Mouse (Mus musculus): ENCODE measurements around the gene Ndufs4. TPM values are rescaled to one million over a fixed set of nuclear protein-coding genes. Genes with fewer than 3 reads are reported as not detected.
A peak's percentile ranks its signal among the peaks of the same experiment; 100 is the strongest.

The Ndufs4 gene
- total RNA-seq (2021): 100 to 1,000 TPM; 169 to 170 TPM

DNA sequence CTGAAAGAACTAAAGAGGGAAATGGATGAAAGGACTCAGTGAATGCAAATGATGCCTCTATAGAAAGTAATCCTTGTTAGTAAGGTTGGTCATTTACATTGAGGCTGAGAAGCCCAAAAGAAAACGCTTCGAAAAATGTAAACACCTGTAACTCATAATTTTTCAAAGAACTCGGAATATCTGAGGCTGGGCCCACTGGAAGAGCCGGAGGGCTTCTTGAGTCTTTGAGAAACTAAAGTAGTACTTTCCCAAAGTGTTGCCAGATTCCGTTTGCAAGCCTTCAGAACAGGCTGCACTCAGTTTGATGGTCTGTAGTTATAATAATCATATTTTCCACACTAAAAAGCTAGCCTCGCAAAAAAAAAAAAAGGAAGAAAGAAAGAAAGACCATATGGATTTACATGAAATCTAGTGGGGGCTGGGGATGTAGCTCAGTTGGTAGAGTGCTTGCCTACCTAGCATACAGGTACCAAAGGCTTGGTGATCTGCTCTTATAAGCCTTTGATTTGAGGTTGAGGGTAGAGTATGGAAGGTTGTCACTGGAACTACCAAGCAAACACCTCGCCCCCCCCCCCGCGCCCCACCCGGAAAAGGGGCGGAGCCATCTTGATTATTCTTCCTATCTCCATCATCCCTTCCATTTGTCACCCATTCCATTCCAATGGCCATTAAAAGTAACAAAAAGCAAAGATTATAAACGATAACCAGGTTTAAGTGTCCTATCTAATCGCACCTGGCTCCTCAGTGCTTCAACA lies at the start of gene Ndufs4:
TSS of gene Ndufs4 (minus strand) at position 48 of the 755 bp plus-strand sequence.
- intact Hi-C loops (cut with DNase I): no loop called here

DNA sequence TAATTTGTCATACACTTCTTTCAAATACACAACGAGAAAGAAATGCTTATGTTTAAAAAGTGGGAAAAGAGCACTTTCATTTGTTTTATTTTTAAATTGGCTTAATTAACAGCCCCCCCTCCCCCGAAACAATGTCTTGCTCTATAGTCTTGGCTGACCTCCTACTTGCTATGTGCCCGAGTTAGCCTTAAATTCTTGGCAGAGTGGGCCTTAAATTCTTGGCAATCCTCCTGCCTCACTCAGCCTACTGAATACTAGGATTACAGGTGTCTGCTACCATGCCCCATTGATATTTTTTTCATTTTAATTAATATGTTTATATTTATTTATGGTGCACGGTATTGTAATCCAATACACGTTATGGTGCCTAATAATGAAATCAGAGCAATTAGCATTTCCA lies 44.4 kb upstream of the Ndufs4 start:
- intact Hi-C loops (cut with DNase I): no loop called here
- no peak for DNase-seq

More for the DNA sequence above, at the start of gene Ndufs4:
- DNase-seq: no peak

DNA sequence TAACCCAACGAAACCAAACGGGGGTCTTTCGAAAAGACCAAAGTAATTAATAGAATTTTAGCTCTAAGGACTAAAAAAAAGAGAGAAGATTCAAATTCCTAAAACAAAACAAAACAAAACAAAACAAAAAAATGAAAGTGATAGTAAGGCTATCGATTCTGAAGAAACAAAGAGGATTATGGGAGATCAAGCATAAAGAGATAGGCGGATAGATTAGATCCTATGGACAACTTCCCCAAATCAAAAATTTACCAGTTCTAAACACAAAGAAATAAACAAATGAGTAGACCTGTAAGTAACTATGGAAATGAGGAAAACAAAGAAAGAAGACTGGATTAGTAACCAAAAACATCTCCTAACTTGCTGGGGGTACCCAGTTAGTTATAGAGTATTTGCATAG lies 37.2 kb upstream of the Ndufs4 start:
- DNase-seq: no peak
- intact Hi-C loops (cut with DNase I): no loop called here

DNA sequence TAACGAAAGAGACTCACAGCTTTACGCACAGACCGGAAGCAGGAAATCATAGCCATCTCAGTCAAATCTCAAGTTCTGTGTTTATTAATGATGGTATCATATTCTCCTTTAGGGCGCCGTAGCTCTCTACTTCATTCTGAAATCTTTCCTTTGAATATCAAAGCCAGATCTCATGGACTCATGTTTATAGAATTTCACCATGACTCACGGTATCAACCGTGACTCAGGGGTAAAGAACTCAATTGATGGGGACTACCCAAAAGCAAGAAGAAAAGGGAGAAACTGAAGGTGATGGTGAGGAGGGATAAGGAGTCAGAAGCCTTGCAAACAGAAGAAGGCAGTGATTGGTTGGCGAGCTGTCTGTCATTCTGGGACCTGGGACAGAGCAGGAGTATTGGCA lies 32.2 kb upstream of the Ndufs4 start:
- intact Hi-C loops (cut with DNase I): no loop called here
- no peak for DNase-seq

DNA sequence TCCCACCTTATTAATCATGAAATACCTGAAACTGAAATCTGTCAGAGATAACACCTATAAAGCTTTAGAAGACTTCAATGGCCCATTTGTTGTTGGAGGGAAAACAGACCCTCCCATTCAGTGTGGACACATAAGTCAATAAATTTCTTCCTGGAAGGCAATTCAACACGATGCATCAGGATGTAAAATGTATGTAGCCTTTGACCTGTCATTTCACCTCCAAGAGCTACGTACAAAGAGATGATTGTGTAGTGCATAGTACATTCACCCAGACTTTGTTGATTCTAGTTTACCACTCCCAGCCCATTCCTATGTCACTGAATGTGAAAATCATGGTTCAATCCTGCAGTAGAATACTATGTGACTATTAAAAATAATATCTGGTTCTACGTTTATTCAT lies 31.3 kb upstream of the Ndufs4 start:
- no peak for DNase-seq
- intact Hi-C loops (cut with DNase I): no loop called here

DNA sequence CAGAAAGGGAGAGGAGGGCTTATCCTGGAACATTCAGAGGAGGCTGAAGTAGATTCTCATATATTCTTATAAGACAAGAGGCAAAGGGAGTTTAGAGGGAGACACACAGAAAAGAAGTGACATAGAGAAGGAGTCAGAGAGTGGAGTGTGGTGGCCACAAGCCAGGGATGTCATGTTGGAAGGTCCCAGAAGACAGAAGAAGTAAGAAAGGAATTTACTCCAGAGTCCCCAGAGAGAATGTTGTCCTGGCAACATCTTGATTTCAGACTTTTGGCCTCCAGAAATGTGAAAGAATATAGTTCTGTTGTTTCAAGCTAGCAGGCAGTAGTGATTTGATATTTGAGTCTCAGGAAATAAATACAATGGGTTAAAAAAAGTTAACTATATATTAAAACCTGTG lies 24.3 kb upstream of the Ndufs4 start:
- intact Hi-C loops (cut with DNase I): no loop called here
- DNase-seq: no peak

DNA sequence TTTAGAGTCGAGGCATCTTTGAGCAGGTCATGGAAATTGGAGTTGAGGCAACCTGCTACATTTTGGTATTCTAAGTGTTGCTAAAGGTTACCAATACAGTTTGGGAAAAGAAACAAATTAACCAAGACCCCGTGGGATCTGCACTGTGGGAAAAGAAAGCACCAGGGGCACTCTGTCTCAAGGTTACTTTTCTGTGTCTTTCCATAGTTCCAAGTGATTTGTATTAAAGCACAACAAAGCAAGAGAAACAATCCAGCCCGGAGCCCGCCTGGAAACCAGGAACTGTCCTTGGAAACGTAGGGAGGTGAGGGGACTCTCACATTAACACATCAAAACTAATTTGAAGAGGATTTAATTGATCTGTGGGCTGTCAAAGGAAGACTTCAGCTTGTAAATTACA lies 18.8 kb upstream of the Ndufs4 start:
- DNase-seq: no peak
- intact Hi-C loops (cut with DNase I): no loop called here

DNA sequence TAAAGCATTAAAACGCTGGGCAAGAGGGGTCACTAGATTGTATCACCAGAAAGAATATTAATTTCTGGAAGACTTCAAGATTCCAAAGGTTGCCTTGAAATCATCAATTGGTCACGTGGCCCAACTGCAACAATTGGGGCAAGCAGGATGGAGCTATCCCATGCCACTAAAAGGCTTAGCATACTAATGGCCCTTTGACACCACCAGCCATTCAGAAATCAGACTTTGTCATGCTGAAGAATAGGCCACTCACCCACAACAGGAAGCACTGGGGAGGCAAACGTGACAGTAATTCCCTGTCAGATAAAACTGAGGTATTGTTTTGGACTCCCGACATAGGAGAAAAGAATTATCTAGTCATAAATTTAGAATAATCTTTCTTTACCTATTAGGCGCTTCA lies 18.4 kb upstream of the Ndufs4 start:
- no peak for DNase-seq
- intact Hi-C loops (cut with DNase I): no loop called here

DNA sequence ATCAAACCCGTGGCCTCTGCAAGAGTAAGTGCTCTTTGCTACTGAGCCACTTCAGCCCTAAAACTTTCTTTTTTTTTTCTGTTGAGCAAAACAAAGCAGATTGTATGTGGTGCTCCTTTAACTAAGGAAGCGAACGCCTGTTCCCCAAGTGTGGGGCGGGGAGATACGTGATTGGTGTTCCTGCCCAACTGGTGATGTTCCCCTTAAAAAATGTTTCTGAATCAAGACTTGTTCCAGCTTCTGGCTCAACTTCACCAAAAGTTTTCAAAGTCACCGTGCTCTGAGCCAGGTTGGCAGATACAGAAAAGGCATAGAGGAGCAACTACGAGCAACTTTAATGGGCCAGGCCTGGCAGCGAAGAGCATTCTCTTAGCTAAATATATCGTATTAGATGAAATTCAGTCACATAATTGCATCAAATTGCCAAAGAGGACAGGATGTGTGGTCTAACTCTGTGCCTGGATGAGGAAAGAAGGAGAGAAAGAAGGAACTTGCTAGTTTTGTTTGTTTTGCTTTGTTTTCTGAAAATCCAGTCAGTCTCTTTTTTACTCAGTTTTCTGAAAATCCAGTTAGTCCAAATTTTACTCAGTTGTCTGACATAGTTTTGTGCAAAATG lies 17.1 kb upstream of the Ndufs4 start:
- no peak for DNase-seq
- intact Hi-C loops (cut with DNase I): no loop called here

DNA sequence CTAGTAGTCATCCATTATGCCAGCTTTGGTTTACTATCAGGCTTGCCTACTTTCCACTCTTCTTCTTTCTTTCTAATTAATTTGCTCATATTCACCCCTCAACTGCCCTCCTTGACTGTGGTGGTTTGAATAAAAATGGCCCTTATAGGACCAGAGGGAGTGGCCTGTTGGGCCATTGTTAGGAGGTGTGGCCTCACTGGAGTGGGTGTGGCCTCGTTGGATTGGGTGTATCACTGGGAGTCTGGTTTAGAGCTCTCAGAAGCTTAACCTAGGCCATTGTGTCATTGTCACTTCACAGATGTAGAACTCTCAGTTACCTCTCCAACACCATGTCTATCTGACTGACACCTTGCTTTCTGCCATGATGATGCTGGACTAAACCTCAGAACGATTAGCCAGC lies 10.8 kb upstream of the Ndufs4 start:
- intact Hi-C loops (cut with DNase I): no loop called here
- no peak for DNase-seq

DNA sequence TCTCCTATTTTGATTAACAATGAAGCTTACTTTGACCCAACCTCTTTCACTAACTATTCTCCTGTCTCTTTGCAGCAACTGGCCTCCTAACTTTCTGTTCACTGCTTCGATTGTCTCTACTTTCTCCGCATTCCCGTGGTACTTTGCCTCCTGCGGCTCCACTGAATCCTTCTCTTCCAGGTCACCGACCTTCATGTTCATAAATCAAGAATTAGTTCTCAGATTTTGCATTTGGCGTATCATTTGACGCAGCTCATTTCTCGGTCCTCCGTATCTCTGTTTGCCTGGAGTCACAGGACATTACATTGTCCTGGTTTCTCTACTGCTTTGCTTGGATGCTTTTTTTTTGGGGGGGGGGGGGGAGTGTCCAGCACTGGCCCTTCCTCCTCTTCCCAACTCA lies 9.2 kb upstream of the Ndufs4 start:
- DNase-seq: no peak
- intact Hi-C loops (cut with DNase I): no loop called here

DNA sequence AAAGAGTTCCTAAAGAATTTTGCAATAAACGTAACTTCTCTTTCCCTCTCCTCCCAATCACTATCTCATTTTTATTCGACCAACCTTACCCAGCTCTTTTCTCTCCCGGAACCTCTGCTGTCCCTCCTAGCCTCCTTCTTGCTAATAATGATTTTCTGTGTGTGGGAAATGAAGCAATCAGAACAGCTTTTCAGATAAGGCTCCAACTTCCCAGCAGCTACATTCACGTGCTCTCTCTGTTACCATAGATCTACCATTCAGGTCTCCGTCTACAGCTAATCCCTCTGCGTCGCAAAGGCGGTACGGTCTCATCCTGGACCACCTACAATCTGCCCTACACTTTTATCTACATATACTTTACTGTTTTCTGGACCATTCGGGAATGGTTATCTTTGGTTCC lies 8.8 kb upstream of the Ndufs4 start:
- no peak for DNase-seq
- intact Hi-C loops (cut with DNase I): no loop called here

DNA sequence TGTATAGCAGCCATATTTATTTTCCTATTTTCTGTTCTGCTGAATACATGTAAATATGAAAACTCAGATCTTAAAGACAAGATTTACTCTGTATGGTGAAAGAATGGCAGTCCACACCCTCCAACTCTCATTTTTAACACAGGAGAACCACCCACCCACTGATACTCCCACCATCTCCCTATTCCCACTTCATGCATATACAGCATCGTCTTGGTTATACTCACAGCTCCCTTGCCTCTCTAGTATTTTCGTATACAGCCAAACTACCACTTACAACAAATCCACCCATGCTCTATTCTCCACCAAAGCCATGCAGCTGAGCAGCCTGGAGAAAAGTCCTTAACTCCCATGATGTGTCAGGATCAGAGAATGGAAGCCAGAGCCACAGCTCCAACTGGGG lies 6.7 kb upstream of the Ndufs4 start:
- no peak for DNase-seq
- intact Hi-C loops (cut with DNase I): no loop called here

DNA sequence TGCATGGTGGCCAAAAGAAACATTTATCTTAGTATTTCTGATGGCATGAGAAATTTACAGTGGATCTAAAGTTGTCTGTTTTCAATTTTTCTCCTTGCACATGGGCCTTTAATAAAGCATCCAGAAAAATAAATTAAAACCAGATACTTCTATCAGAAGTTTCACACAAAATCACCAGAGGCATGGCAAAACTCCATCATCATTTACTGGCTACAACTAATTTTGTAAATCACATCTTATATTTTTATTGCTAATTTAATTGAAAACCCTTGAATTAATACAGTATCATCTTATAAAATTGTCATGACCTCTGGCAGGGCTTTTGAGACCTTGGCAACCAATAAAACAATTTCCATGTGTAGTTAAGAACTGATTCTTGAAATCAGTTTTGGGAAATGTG lies 4.4 kb upstream of the Ndufs4 start:
- DNase-seq: no peak
- intact Hi-C loops (cut with DNase I): no loop called here

DNA sequence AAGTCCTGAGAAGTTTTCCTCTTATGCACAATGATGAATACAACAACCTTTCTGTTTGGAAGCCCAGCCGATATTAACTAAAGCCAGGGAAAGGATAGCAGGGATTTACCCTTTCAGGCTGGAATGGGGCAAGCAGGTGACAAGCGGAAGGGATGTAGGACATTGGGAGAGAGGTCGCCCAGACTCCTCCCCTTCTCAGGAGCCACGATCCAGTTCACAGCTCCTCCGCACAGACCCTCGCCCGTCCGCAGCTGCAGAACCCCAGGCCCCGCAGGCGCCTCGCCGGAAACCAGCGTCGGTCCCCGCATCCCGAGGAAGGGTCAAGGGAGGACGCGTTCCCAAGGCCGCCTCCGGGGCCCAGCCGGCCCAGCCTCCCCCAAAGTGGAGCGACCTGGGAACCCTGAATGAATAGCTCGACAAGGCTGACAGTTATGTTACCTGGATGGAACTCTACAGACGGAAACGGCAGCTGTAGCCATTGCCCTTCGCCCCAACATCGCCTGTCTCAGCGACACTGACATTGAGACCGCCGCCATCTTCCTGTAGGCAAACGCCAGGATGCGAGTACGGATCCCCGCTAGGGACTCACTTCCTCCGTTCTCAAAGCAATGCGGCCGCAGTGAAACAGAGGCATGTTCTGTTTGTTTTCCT lies 412 bp downstream of the Ndufs4 start:
- intact Hi-C loops (cut with DNase I): no loop called here
- peak; percentile 94 for DNase-seq

DNA sequence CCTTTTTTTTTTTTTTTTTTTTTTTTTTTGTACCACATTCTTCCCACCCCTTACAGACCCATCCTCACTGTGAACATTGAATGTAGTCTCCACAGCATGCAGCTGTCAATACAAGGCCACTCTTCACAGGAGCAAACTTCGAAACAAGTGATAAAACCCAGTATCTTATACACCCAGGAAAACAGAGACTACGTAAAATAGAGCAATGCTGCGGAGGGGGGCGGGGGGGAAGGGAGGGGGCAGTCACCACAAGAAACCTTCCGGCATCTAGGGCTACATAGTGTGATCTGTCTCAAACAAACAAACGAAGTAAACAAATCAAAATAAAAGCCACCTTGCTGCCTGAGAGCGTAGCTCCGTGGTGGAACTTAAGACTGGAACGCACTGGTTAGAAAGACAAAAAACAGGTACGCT lies 977 bp downstream of the Ndufs4 start:
- intact Hi-C loops (cut with DNase I): no loop called here

DNA sequence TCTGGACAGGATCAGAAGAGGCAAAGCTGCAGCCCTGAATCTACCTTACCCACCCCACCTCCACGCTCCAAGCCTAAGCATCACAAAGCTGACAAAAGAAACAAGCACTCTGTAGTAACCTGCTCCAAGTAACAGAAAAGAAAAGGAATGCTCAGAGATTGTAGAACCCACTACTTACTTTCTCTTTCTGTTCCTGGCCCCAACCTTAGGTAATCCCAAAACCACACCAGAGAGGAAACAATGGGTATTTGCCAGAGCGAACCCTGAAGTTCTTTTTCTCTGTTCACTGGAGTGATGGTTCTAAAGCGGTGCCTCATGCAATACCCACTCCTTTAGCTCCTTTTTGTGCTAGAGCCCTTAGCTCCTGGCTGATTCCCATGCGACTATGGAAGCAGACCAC lies 11.5 kb downstream of the Ndufs4 start:
- DNase-seq: no peak
- intact Hi-C loops (cut with DNase I): no loop called here

More for the DNA sequence above, 977 bp downstream of the Ndufs4 start:
- DNase-seq: no peak

DNA sequence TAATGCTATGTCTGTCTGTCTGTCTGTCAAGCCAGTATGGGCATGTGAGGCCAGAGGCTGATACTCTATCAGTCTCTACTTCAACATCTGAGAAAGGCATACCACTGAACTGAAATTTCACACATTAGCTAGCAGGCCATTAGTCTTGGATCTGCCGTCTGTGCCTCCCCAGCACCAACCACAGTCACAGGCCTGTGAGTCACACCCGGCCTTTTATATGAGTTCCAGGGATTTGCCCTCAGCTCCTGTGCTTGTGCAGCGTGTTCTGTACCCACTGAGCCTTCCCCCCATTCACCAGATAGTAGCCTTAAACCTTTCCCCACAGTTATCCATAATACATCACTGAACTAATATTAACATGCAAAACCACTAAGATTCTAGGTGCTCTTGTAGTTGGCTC lies 26.0 kb downstream of the Ndufs4 start:
- no peak for DNase-seq
- intact Hi-C loops (cut with DNase I): no loop called here

DNA sequence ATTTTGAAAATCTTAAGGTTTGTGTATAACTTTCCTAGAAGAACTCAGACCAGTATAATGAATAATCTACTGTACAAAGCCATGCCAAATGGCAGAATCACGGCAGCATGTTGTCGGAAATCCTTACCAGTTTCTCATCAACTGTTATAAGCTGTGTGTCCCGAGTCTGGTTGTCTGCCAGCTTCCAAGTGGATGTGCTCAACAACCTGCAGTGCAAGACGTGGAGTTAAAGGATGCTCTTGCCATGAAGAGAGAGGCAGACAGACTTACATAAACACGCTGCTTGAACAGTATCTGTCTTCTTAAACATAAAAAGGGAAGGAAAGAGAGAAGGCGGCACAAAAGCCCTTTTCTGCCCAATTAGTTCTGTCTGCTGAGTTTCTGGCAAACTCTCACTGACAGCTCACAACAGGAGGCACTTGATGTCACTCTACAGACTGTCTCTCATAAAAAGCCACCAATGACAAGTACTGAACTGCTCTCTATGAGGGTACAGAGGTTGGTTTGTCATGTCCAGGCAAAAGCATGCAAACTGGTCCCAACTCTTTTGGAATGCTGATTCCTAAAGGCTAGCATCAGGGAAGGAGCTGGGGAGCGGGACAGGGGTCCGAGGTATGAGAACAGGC lies 36.6 kb downstream of the Ndufs4 start:
- intact Hi-C loops (cut with DNase I): no loop called here
- DNase-seq: peak; percentile 70

DNA sequence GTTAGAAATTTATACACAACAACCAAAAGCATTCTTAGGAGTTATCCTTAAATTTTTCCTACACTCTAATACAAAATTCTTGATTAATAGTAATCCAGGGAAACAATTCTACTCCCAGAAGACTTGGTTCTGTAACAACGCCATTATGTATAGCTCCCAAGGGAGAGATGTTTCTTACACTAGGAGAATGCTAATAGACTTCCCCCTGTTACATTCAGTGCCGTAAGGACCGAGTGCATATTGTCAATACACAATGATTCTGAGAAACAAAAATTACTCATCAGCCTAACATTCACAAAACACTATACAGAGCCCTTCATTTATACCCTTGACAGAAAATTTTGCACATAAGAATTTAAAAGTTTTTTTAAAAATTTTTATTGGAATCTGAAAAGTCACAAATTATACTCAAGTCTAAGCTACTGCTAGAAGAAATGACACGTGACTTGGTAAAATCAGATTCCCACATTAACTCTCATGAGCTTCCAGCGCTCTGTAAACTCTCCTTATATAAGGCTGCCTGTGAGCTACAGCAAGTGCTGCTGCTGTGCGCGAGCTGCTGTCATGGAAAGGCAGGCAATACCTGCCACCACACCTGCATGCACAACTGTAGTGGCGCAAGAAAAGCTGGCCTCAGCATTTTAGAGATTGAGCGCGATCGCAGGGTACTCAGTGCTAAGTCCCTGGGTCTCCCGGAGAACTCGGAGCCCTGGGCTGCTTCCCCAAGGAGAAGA lies 42.9 kb downstream of the Ndufs4 start:
- DNase-seq: no peak
- intact Hi-C loops (cut with DNase I): no loop called here
